Mouse (Mus musculus): Measurements from ENCODE around the gene Foxe3.
"Not testable (repeated sequence)": the region's sequence is repeated elsewhere in the genome, so short reads cannot be mapped to it uniquely, and the experiment has no call there.

Foxe3 gene

DNA sequence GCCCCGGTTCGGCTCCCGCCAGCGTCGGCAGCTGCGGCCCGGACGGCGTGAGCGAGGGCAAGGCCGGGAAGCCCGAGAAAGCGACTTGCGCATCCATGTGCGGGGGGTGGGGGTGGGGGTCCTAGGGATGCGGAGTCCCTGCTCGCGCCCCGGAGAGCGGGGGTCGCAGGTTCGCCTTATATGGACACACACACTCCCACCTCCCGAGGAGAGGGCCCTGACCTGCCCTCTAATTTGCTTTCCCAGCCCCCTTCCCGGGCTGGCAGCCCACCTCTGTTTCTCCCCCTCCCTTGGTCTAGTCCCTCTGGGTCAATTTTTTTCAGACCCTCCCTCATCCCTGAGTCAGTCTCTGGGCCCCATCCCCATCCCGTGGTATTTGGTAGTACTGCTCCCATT is at the start of gene Foxe3:
TSS of gene Foxe3 (minus strand) at position 97 of the 396 bp plus-strand sequence.
- DNase-seq (ENCODE audit: low spot score), result no peak

DNA sequence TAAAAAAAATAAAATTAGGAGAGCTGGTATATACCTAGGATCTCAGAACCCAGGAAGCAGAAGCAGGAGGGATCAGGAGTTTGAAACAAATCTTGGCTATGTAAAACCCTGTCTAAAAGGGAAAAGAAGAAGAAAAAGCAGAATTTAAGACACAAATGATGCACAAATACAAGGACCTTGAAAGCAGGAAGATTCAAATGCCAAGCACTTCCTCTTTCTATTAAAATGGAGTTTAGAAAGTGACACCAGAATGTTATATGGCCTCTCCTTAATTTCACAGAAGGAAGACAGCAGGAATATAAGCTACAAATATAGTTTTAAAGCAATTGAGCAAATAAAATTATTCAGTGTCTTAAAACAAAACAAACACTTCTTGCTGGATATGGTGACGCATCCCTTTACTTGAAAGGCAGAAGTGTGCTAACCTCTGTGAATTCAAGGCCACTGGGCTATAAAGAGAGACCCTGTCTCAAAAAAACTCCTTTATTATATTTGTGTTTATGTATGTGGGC is 47.5 kb upstream of the Foxe3 start:
- DNase-seq (ENCODE audit: low spot score), result no peak

DNA sequence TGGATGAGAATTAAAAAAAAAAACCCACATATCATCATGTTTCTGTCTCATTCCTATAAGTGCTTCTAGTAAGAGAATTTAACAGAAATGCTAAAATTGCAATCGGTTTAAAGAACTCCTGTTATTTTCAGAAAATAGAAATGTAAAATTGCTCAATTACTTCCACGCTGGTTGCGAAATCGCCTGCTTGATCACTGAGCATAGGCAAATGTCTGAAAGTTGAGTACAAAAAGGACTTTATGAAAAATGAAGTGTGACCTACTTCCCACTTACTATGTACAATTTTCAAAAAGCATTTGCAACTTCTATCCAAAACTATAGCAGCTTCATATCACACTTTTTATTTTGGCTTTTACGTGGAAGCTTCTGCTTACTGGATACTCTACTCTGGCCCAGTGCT is 44.9 kb upstream of the Foxe3 start:
- DNase-seq (ENCODE audit: low spot score), result no peak

DNA sequence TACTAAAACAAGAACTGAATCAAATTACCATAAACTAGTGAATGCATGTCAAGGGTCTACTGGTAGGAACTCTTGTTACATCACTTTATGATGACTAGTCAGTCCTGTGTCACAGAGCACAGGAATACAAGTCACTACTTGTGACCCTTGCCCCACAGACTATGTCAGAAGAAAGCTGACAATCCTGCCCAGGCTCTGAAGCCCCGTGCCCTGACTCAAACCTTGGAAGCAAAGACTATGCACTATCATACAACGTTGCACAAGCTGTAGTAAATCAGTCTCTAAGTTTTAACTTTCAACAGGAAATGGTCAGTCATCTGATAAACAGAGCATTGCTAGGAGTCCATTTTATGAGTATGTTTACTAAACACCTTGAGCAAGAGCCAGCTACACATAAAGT is 35.1 kb upstream of the Foxe3 start:
- not testable (repeated sequence) for DNase-seq (ENCODE audit: low spot score)

DNA sequence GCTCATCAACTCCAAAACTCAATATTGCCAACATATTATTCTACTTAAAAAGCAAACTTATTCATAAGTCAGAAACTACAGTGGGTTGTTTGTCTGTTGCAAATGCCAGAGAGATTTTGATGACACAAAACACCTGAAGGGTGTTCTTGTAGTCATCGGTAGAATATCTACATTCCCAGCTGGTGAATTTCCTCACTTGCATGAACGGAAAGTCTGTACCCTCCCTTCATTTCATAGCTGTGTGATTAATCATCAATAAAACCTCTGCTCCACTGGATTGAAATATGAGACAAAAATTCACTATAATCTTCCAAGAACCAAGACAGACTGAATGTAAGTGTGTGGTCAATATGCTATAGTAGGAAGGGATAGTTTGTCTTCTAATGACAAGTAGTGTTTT is 33.7 kb upstream of the Foxe3 start:
- no peak for DNase-seq (ENCODE audit: low spot score)

DNA sequence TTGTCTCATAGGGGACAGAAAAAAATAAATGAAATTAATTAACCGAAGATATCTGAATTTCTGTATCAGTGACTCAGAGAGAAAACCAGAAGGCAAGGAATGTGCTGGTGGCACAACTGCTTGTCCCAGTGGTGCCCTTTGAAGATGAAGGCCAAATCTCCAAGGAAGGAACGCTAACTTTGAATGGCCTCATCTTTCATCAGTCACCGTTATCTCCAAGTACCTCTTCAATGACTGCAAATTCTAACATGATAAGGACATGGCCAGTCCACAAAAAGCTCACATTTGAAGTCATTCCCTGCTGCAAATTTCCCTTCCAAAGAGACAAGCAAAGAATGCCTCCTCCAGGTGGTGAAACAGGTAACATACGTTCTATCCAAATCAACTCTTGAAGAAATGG is 33.0 kb upstream of the Foxe3 start:
- no peak for DNase-seq (ENCODE audit: low spot score)

DNA sequence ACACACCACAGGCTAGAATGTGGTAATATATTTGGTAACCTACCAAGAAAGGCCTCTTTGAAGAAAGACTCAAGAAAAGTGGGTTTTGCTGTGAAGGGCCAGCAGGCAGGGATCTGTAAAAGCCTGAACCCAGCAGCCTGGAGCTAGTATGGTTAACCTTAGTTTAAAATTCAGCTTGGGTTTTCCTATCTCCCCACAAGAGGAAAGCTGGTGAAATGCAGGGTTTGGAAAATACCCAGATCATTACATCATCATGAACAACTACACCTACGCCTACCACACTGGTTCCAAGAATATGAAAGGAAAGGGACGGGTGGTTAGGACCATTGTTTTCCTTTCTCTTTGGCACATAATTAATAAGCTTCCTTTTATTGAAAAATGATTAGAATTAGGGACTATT is 32.4 kb upstream of the Foxe3 start:
- no peak for DNase-seq (ENCODE audit: low spot score)

DNA sequence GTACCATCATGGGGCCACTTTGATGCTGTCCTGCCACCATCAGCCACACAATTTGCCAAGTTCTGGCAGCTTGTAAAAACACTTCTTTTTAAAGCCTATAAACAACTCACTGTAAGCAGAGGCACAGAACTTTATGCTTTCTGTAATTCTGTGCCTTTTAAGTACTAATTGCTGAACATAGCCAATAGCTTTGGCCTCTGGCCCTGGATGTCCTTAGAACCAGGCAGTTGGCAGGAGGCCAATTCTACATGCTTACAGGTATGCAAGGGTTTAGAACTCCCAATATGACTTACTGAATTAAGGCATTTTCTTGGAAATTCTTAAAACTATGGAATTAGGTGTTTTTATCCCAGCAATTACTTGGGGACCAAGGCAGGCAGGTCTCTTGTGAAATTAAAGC is 31.6 kb upstream of the Foxe3 start:
- no peak for DNase-seq (ENCODE audit: low spot score)

DNA sequence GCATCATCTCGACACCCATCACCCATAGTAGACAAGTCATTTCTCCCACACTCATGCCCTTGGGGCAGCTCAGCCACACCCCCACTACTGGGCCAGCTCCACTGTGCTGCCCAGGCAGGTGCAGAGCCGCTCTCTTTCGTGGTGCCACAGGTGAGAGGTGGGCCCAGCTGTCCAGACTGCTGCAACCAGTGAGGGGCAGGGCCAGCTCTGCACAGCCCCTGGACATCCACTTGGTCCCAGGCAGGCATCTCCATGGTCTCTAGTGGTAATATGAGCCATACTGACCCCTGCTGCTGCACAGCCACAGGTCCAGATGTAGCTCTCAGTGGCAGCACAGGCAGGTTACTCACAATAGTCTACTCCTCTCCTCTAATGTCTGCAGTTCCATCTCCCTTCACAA is 27.4 kb upstream of the Foxe3 start:
- no peak for DNase-seq (ENCODE audit: low spot score)

DNA sequence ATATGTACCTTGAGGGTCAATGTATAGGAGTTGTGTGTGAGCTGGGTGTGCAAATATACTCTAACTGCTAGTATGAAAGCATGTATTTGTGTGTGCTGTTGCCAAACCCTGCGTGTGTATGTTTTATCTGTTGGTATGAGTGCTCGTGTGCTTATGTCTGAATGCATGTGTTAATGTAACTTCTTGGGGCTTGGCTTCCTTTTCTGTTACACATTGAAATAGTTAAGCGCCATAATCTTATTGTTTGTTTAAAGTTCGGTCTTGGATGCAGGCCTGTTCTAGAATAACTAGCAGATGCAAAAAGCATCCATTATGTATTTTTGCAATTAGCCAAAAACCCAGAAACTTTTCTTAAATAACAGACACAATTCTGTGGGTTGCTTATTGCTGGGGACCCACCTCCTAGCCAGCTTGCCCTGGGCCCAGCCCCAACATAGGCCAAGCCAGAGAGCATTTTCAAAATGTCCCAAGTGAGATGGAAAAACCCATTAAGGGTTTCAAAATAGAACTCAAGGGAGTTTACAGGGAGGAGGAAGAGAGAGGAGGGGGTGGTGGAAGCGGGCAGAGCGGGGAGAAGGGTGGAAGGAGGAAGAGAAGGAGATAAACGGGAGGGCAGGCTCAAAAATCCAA is 22.2 kb upstream of the Foxe3 start:
- no peak for DNase-seq (ENCODE audit: low spot score)

DNA sequence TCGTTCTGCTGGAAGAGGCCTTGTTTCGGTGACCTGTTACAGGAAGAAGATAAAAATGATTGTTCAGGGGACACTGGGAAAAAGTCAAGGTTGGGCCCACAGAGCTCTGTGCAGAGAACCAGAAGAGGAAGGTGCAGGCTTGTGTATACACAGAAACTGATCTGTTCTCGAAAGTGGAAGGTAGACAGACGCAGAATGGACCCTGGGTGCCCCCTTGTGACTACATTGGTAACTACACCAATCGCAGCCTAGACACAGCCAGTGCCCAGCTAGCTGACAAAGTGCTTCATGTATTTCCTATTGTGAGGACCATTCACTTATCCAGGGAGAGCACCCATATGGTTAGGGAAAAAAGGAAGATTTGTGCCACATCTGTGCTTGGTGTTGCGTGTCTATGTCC is 21.6 kb upstream of the Foxe3 start:
- peak; percentile 66 for DNase-seq (ENCODE audit: low spot score)

DNA sequence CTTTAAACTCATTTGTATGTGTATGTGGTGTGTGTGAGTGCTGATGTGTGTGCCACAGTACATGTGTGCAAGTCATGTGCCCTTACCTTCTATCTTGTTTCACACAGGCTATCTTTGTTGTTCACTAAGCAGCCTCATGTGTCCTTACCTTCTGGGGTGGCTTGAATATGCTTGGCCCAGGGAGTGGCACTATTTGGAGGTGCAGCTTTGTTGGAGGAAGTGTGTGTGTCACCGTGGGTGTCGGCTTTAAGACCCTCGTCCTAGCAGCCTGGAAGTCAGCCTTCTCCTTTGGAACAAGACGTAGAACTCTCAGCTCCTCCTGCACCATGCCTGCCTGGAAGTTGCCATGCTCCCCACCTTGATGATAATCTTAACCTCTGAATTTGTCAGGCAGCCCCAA is 20.6 kb upstream of the Foxe3 start:
- DNase-seq (ENCODE audit: low spot score), result no peak

DNA sequence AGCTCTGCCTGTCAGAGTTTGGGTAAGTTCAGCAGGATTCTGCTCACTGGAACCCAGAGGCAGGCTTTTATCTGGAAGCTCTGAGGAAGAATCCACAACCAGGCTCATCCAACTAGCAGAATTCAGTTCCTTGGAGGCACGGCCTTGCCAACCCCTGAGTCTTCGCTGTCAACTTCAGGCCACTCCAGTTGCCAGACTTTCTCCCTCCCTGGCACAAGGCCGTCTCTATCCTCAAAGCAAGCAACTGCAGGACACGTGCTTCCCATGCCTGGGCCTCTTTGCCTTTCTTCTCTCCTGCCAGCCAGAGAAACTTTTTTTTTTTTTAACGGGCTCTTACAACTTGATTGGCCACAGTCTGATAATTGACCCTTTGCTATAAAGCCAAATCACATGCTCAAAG is 19.2 kb upstream of the Foxe3 start:
- DNase-seq (ENCODE audit: low spot score), result peak; percentile 27

DNA sequence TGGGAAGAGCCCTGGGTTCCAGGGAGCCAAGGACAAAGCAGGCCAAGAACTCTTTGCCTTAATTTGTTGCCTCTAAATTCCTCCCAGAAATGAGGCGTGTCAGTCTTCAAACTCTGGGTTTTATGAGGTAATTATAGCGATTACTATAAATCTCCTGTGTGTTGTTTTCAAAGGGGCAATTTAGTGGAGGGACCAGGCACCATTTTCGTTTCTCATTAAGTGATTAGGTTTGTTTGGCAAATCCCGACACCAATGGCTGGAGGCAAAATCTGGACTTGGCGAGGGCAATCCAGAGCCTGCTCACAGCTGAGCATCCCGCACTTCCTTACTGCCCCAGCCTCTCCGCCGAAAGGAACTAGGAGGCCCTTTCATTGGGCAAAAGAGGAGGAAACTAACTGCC is 16.8 kb upstream of the Foxe3 start:
- no peak for DNase-seq (ENCODE audit: low spot score)

DNA sequence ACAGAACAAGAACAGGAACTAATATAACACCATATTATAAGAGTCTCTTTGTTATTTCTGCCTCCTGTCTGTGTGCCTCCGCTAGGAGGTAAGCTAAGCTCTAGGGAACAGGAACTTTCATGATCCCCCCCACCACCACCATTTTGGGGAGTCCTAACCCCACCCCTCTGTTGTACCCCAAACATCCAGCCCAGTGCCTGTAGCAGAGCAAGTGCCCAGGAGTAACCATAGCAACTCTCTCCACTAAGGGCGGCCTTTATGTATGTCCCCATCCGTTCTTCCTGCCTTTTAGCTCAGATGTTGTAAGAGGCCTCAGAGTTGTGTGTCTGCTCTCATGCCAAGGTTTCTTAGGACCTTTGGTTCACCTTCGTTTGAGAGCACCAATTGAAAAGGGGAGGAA is 16.3 kb upstream of the Foxe3 start:
- no peak for DNase-seq (ENCODE audit: low spot score)

DNA sequence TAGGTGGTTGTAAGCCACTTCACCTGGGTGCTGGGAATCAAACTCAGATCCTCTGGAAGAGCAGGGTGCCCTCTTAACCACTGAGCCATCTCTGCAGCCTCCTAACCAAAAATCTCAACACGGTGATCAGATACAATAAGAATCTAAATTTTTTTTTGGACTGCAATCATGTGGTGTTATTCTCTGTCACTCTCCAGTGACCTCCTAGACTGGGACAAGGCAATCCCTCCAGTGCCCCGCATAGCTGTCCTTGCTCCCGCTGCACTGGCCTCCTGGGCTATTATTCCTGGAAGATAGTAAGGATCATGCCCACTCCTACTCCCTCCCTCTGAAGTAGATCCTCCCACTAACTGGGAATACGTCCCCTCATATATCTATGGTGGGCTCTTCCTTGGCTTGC is 15.5 kb upstream of the Foxe3 start:
- DNase-seq (ENCODE audit: low spot score), result no peak

DNA sequence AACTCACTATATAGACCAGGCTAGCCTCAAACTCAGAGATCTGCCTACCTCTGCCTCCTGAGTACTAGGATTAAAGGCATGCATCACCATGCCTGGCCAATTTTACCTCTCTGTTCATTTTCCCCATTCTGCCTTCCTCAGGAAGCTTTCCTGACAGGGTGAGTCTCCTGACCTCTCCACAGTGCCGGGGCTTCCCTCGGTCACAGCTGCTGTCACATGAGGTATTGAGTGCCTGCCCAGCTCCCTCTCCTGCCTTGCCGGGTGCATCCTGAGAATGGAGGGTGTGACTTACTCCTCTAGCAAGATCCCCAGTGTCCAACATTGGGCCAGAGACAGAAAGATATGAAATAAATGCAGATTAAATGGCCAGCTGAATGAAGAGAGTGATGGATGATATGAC is 12.4 kb upstream of the Foxe3 start:
- DNase-seq (ENCODE audit: low spot score), result no peak

DNA sequence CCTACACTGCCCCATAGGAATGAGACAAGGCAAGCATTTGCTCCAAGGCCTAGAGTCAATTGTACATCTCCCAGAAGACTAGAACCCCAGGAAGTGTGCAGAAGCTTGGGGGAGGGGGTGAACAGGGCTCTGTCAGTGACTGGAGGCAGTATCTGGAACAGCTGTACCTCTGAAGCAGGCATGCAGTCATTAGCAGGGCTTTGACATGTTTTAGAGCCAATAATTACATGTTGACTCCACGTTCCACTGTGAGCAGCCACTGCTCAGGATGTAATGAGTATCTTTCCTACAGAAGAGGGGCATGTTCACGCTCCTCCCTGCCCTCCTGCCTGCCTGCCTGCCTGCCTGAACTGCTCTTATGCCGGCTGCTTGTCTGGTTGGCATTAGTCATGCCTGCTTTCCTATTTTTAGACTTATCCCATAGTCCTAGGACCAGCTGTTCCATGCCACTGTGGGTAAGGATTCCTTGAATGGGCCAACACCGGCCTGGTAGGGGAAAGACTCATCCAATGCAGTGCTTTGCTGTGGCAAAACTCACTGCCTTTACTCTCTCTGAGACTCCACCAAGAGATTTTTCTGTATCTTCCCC is 11.7 kb upstream of the Foxe3 start:
- DNase-seq (ENCODE audit: low spot score), result no peak

DNA sequence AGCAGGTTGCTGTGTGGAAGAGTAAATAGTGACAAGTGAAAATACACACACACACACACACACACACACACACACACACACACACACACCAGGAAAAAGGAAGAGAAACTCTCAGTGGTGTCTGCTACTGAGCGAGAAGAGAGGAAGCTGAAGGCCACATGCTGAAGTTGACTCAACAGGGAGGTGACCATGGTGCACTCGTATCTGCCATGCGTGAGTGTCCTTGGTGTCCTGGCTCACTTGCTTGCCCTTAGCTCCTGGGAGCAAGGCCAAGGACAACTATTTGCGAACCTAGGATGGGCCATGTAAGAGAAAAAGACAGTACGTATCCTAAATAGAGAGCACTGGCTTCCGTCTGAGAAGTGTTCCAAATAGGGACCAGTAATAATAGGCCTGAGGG is 8.4 kb upstream of the Foxe3 start:
- DNase-seq (ENCODE audit: low spot score), result no peak

DNA sequence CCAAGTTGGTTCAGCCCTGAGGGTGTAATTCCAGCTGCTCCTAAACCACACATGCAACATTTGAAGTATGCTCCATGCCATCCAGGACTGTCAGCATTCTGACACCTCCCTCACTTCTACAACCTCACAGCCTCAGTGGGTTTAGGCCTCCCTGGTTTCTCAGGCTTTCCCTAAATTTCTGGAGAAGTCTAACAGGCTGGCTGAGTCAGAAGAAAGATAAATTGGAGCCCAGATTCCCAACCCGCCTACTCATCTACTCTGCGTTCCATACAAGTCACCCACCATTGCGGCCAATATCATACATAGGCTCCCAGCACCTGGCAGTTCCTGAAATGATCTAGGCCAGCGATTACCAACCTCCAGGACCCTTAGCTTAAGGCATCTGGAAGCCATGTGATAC is 6.9 kb upstream of the Foxe3 start:
- no peak for DNase-seq (ENCODE audit: low spot score)

DNA sequence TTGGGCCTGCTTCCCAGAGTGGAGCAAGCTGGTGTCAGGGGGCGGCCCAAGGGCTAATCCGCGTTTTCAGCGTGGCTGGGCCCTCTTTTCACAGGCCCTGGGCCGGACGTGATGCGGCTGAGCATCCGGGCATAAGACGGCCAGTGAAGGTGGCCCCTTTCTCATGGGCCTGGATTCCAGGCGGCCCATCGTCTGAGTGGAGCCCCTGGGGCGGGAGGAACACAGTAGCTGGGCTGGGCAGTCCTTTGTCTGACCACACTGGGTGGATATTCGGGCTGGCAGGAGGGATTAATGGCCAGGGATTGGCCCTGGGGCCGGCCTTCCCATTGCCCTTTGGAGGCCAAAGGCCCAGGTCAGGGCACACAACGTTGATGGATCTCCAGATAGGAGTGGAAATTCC is 3.3 kb upstream of the Foxe3 start:
- DNase-seq (ENCODE audit: low spot score), result no peak

DNA sequence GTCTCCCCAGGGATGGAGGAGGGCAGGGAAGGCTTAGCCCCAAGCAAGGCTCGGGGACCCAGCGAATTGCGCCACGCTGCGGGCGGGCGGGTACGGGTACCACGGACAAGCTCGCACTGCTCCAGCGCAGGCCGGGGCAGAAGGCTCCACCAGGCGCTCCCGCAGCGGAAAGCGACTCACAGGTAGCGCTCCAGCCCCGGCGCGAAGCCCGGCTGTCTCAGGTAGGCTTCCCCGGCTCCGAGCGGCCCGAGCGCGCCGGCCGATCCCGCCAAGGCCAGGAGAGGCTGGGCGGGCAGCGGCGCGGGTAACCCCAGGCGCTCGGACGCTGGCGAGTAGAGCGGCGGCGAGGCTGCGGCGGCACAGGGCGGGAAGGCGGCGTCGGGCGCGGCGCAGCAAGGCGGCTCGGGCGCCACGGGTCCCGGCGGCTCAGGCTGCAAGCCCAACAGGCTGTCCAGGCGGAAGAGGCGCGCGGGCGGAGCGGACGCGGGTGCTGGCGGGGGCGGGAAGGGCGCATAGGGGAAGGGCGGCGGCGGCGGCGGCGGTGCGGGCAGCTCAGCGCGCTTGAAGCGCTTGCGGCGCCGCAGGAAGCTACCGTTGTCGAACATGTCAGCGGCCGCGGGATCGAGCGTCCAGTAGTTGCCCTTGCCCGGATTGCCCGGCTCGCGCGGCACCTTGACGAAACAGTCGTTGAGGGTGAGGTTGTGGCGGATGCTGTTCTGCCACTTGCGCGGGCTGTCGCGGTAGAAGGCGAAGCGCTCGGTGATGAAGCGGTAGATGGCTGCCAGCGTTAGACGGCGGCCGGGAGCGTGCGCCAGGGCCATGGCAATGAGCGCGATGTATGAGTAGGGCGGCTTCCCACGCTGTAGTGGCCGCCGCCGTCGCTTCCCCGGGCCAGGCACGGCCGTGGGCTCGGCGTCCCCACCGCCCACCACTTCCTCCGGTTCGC is 569 bp downstream of the Foxe3 start:
- DNase-seq (ENCODE audit: low spot score), result peak; percentile 20

DNA sequence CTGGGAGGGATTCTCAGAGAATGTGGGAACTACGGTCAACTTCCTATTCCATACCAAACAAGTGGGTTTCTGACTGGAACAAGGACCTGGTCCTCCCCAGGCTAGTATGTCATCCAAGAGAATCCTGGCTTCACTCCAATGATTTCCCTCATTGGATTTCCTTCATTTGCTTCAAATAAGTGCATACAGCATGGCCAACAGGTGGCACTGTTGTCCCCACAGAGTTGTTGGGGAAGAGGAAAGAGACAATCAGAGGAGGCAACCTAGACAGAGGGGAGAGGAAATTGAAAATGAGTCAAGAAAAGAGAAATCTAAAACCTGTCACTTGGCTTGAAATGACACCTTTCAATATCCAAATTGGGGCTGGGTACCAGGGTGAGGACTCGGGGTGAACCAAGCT is 8.7 kb downstream of the Foxe3 start:
- DNase-seq (ENCODE audit: low spot score), result peak; percentile 37
